ENCODE assay signal across 8 mouse cellular contexts in the genomic region with DNA sequence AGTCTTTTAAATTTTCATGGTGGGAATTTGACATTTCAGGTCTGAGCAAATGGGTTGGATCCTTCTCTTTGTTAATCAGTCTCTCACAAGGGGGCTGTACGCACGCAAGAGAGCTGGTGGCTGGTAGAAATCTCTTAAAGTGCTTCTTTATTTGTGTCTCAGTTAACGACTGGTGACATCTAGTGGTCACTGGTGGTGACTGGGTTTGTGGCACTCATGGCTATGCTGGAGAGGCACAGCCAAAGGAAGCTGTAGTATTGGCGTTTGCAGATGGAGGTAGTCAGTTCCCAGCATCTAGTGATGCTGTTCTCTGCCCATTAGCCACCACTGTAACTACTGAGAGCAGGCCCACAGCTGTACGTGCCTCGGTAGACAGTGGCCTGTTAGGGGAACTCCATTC.
DNase-seq lines count a peak whose midpoint lies in the region; ATAC-seq and TF ChIP-seq lines count a peak whose summit lies in the region.

No protein-coding gene starts in this region.

- intact Hi-C loops in heart, postnatal 25 days (cut with DNase I) = loop anchor here (1.0 kb wide), 1 partner anchor 313 kb away; no protein-coding TSS in a partner anchor
- intact Hi-C loops in left cerebral cortex, postnatal 10 days (cut with DNase I) = loop anchor here (5.0 kb wide), 2 partner anchors 568 to 713 kb away; a partner anchor contains a TSS

- TF ChIP-seq CTCF in intestine, postnatal 0 days (IDR thresholded peaks at IDR 0.05; ENCODE audit: low read depth) = peak; percentile 85

- H3K4me2 ChIP-seq in forebrain, embryonic 14.5 days (ENCODE audit: low read length) = no peak overlapping the region
- no peak overlapping the region for H3K4me2 ChIP-seq in intestine, postnatal 0 days (replicated peaks; ENCODE audit: low read depth)
- no peak overlapping the region for H3K4me2 ChIP-seq in midbrain, embryonic 14.5 days (ENCODE audit: low read length)

- H3K9ac ChIP-seq in forebrain, embryonic 14.5 days (ENCODE audit: low read length) = no peak overlapping the region
- H3K9ac ChIP-seq in intestine, postnatal 0 days (ENCODE audit: low read depth, low read length) = no peak overlapping the region
- no peak overlapping the region for H3K9ac ChIP-seq in midbrain, embryonic 14.5 days (replicated peaks; ENCODE audit: low read length)

- no peaks in the 10 kb centered on the region for H3K9me3 ChIP-seq in forebrain, embryonic 14.5 days (replicated peaks; ENCODE audit: control insufficient read depth, low read length)
- no peaks in the 10 kb centered on the region for H3K9me3 ChIP-seq in intestine, postnatal 0 days (ENCODE audit: control insufficient read depth)
- H3K9me3 ChIP-seq in midbrain, embryonic 14.5 days (ENCODE audit: control insufficient read depth, low read length) = no peaks in the 10 kb centered on the region; the same call in 1 of the 2 replicates

- H3K36me3 ChIP-seq in forebrain, embryonic 14.5 days (ENCODE audit: control insufficient read depth, insufficient read depth, low read length) = no peaks in the 10 kb centered on the region
- H3K36me3 ChIP-seq in intestine, postnatal 0 days (ENCODE audit: control insufficient read depth, insufficient read depth) = no peaks in the 10 kb centered on the region
- no peaks in the 10 kb centered on the region for H3K36me3 ChIP-seq in midbrain, embryonic 14.5 days (ENCODE audit: control insufficient read depth, insufficient read depth, low read length)

- DNase-seq in heart, adult 8-10 months (ENCODE audit: low spot score) = peak; percentile 16
- DNase-seq in heart, postnatal 25 days (ENCODE audit: low spot score) = no peak
- DNase-seq in c-Kit-positive CD71-positive TER-119-positive erythroid progenitor cells, embryonic 14.5 days (ENCODE audit: low spot score) = peak; percentile 2
- peak; percentile 95 for DNase-seq in forebrain, embryonic 14.5 days (ENCODE audit: low spot score)
- peak; percentile 73 to 78 for DNase-seq in left cerebral cortex, postnatal 10 days (ENCODE audit: extremely low spot score in 1 of 2, low spot score in 2 of 2)
- peak; percentile 94 for DNase-seq in midbrain, embryonic 14.5 days
- DNase-seq in testis, postnatal 14 days (ENCODE audit: low spot score) = peak; percentile 10

- peak overlapping the region; percentile 46; the same call in 1 of the 2 replicates for H3K27ac ChIP-seq in forebrain, embryonic 14.5 days (ENCODE audit: low read depth, low read length)
- H3K27ac ChIP-seq in intestine, postnatal 0 days (ENCODE audit: low read depth, low read length) = no peak overlapping the region
- H3K27ac ChIP-seq in midbrain, embryonic 14.5 days (replicated peaks; ENCODE audit: low read depth, low read length) = no peak overlapping the region

- peak; percentile 93 for ATAC-seq in forebrain, embryonic 14.5 days
- no peak for ATAC-seq in intestine, postnatal 0 days
- ATAC-seq in midbrain, embryonic 14.5 days (ENCODE audit: low FRiP score, low TSS enrichment) = peak; percentile 77

- H3K4me1 ChIP-seq in forebrain, embryonic 14.5 days (ENCODE audit: control insufficient read depth, insufficient read depth, low read length) = no peaks in the 10 kb centered on the region
- no peaks in the 10 kb centered on the region for H3K4me1 ChIP-seq in intestine, postnatal 0 days (replicated peaks; ENCODE audit: control insufficient read depth, insufficient read depth, low read length)
- H3K4me1 ChIP-seq in midbrain, embryonic 14.5 days (ENCODE audit: control insufficient read depth, insufficient read depth, low read length) = 0 out of 2 replicates have a peak, but pooled peaks cover 5% of the 10 kb centered on the region

- 19% methylated on average over 6 of the region's 6 CpGs for WGBS in forebrain, embryonic 14.5 days
- WGBS in intestine, postnatal 0 days = 17% methylated on average over 6 of the region's 6 CpGs
- WGBS in midbrain, embryonic 14.5 days = 13% methylated on average over 6 of the region's 6 CpGs

- no peaks in the 10 kb centered on the region for H3K27me3 ChIP-seq in forebrain, embryonic 14.5 days (replicated peaks; ENCODE audit: control insufficient read depth, insufficient read depth, low read length)
- H3K27me3 ChIP-seq in intestine, postnatal 0 days (replicated peaks; ENCODE audit: control insufficient read depth, insufficient read depth, low read length) = no peaks in the 10 kb centered on the region
- no peaks in the 10 kb centered on the region for H3K27me3 ChIP-seq in midbrain, embryonic 14.5 days (ENCODE audit: control insufficient read depth, insufficient read depth, low read length)

- H3K4me3 ChIP-seq in forebrain, embryonic 14.5 days (ENCODE audit: low read depth, low read length) = no peak overlapping the region
- H3K4me3 ChIP-seq in intestine, postnatal 0 days (ENCODE audit: low read depth, low read length) = no peak overlapping the region
- H3K4me3 ChIP-seq in midbrain, embryonic 14.5 days (replicated peaks; ENCODE audit: low read depth, low read length) = no peak overlapping the region
